Mouse (Mus musculus) gastrocnemius, adult 2 months (tissue): ENCODE measurements around the gene Olfr732. TPM values are rescaled to one million over a fixed set of nuclear protein-coding genes. Genes with fewer than 3 reads are reported as not detected.

Experiments used
- DNase-seq: peaks from one replicate; pipeline ENCODE4 v3.0.0; 2022
- H3K27ac ChIP-seq: fragments of 200-600 bp; 2 replicates; pipeline ENCODE4 v1.8.1; 2022; ENCODE audit warnings: mild to moderate bottlenecking
- H3K4me3 ChIP-seq: fragments of 200-600 bp; 2 replicates; pipeline ENCODE4 v1.8.1; 2022; ENCODE audit warnings: mild to moderate bottlenecking, moderate library complexity
- CTCF ChIP-seq: fragments of 200-600 bp; IDR thresholded peaks from 2 replicates; pipeline ENCODE4 v1.8.1; 2022; ENCODE audit warnings: antibody characterized with exemption, mild to moderate bottlenecking, moderate library complexity
- intact Hi-C: fragments of 180-260 bp; cut with DNase I; formaldehyde crosslinking; loops from one replicate; pipeline ENCODE4 v1.15.1; 2025
- long read RNA-seq, 2 experiments: library from polyadenylated mRNA; stranded (forward); transcript quantifications; one replicate each; pipeline ENCODE4 v2.0.0; 2021
- total RNA-seq, 2 experiments: library from RNA; stranded (reverse); gene quantifications; 2 replicates each; pipeline ENCODE4 v1.2.3; 2021

The Olfr732 gene
- not detected for total RNA-seq
- long read RNA-seq, experiment 1, result 0 reads
- long read RNA-seq, experiment 2, result 0 reads

DNA sequence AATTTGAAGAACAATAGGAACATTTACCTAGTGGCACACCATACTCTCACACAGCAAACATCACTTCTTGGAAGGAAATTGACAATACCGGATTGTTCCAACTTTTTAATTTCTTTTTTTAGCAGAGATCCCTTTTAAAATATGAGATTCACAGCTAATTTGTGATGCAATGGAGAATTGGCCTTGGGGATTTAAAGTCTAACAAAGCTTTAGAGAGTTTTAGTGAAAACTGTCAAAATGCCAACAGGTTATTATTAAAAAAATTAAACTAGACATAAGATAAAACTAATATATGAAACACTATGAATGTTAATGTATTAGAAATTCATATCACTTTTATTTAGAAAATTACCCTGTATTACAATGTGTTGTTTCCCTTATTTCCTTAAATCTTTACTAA, at the start of gene Olfr732:
Olfr732 (minus strand) TSS at position 101 of the 400 bp plus-strand sequence.
- H3K27ac ChIP-seq, result no peak within 1 kb of the TSS
- DNase-seq, result no peak
- intact Hi-C loops, result no loop called here
- TF ChIP-seq CTCF, result no peak
- H3K4me3 ChIP-seq, result no peak within 1 kb of the TSS

DNA sequence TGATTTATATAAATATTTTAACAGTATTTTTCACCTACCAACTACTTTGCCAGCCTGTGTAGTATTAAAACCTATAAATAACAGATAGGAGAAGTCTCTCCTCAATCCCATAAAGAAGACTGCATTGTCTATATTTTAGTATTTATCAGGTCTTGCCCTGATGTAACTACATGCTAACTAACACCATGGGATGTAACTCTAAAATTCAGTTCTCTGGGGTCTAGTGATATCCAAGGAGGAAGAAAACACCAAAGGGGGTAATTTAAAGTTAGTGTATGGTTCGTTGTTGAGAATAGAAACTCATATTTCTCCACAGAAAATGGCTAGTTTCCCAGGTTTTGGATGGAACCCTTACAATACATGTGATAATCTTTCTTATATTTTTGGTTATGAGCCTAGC, 42.7 kb upstream of the Olfr732 start, which contains the start of gene Olfr734:
Olfr734 (minus strand) TSS at position 101 of the 400 bp plus-strand sequence.
- no peak for TF ChIP-seq CTCF
- H3K27ac ChIP-seq, result no peak within 1 kb of the TSS
- H3K4me3 ChIP-seq, result no peak within 1 kb of the TSS
- no peak for DNase-seq
- intact Hi-C loops, result no loop called here

DNA sequence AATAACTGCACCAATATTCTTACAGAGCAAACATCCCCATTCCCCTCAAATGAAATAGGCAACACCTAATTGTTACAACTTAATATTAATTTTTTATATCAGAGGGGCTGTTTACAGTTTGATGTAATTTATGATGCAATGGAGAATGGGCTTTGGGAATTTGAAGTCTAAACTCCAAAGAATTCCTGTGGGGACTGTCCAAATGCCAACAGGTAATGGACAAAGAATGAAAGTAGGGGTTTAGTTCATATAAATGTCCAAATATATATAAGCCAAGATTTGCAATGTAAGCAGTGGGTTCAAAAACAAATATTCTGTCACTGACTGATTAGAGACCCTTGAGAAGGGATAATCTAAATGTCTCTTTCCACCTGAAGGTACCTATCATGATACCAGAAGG, 17.4 kb upstream of the Olfr732 start, which contains the start of gene Olfr733:
Olfr733 (minus strand) TSS at position 101 of the 400 bp plus-strand sequence.
- no peak within 1 kb of the TSS for H3K27ac ChIP-seq
- H3K4me3 ChIP-seq, result no peak within 1 kb of the TSS
- no peak for TF ChIP-seq CTCF
- no peak for DNase-seq
- intact Hi-C loops, result no loop called here

DNA sequence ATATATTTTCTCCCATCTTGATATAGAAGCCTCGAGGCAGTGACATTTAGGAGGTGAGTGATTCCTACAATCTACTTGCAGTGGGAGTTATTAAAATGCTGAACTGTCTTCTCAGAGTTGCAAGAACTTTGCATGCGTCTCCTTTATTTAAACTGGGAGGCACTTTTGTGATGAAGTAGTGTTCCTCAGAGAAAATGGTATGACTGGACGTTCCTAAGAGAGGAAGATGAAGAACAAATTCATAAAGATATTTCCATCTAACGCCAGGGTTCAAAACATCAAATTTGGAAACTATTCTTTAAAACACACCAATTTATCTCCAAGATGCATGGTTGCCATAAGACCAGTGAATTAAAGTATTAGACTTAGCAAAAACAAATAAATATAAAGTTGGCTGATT, 42.2 kb downstream of the Olfr732 start, which contains the start of gene Olfr731:
Olfr731 (minus strand) TSS at position 101 of the 400 bp plus-strand sequence.
- no peak for TF ChIP-seq CTCF
- Histone ChIP-seq H3K27ac (no peak within 1 kb of the TSS), H3K4me3 (no peak within 1 kb of the TSS)
- intact Hi-C loops, result no loop called here
- no peak for DNase-seq

Other genes starting within 250 kb of the Olfr732 start
- gene Olfr725, start 243.8 kb downstream of the Olfr732 start, total RNA-seq, result not detected
- not detected for gene Olfr726, start 193.3 kb downstream of the Olfr732 start, total RNA-seq
- not detected for gene Olfr727, start 161.0 kb downstream of the Olfr732 start, total RNA-seq
- not detected for gene Olfr728, start 141.5 kb downstream of the Olfr732 start, total RNA-seq
- not detected for gene Olfr729, start 131.3 kb downstream of the Olfr732 start, total RNA-seq
- gene Olfr730, start 96.0 kb downstream of the Olfr732 start, total RNA-seq, result not detected
- gene Olfr731, start 42.3 kb downstream of the Olfr732 start, total RNA-seq, result not detected
- not detected for gene Olfr733, start 17.3 kb upstream of the Olfr732 start, total RNA-seq
- not detected for gene Olfr734, start 42.6 kb upstream of the Olfr732 start, total RNA-seq
- not detected for gene Olfr735, start 64.7 kb upstream of the Olfr732 start, total RNA-seq
- gene Tlr11, start 73.7 kb upstream of the Olfr732 start, total RNA-seq, result not detected
- gene Olfr736, start 97.0 kb upstream of the Olfr732 start, total RNA-seq, result not detected
- gene Olfr738, start 123.4 kb upstream of the Olfr732 start, total RNA-seq, result not detected
- gene Olfr739, start 134.4 kb upstream of the Olfr732 start, total RNA-seq, result not detected
- gene Olfr740, start 161.3 kb upstream of the Olfr732 start, total RNA-seq, result not detected
- gene Olfr741, start 188.5 kb upstream of the Olfr732 start, total RNA-seq, result not detected
- gene Olfr742, start 219.4 kb upstream of the Olfr732 start, total RNA-seq, result not detected
- not detected for gene Olfr743, start 237.6 kb upstream of the Olfr732 start, total RNA-seq